Mouse (Mus musculus): ENCODE measurements around the gene Tbc1d9b. TPM values are rescaled to one million over a fixed set of nuclear protein-coding genes. Genes with fewer than 3 reads are reported as not detected.
A peak's percentile ranks its signal among the peaks of the same experiment; 100 is the strongest.

Tbc1d9b gene
- total RNA-seq, 2 experiments from 2014 or later = 118 to 120 TPM

- intact Hi-C loops (cut with DNase I) = no loop called here
- no peak for DNase-seq (ENCODE audit: low spot score in 2 of 2)
Observed at GRCm38 (mm10) chr11:50201590-50201989, 70.4 kb downstream of the Tbc1d9b start.

- intact Hi-C loops (cut with DNase I) = no loop called here
- no peak for DNase-seq (ENCODE audit: low spot score in 2 of 2)
Observed at GRCm38 (mm10) chr11:50203302-50203827, 72.2 kb downstream of the Tbc1d9b start.

- DNase-seq (ENCODE audit: low spot score in 2 of 2) = no peak
- intact Hi-C loops (cut with DNase I) = no loop called here
Observed at GRCm38 (mm10) chr11:50205434-50205833, 74.2 kb downstream of the Tbc1d9b start.

- no peak for DNase-seq (ENCODE audit: low spot score in 2 of 2)
- intact Hi-C loops (cut with DNase I) = no loop called here
Observed at GRCm38 (mm10) chr11:50206037-50206436, 74.8 kb downstream of the Tbc1d9b start.

DNA sequence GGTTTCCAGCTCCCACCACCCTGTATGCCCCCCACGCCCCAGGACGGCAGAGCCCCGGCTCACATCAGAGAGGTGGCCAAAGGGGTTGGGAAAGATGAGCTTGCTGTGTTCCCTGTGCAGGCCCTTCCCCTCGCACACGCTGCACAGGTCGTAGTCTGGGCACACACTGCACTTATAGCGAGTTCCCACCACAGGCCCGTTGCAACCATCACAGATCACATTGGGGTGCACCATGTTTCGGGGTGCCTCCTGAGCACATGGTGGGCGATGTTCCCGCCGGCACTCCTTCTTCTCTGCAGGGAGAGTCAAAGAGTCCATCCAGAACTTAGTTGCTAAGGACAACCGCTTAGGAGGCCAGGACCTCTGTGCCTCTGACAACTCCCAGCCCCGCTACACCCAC, 76.1 kb downstream of the Tbc1d9b start:
- DNase-seq (ENCODE audit: low spot score in 2 of 2) = no peak
- intact Hi-C loops (cut with DNase I) = no loop called here

DNA sequence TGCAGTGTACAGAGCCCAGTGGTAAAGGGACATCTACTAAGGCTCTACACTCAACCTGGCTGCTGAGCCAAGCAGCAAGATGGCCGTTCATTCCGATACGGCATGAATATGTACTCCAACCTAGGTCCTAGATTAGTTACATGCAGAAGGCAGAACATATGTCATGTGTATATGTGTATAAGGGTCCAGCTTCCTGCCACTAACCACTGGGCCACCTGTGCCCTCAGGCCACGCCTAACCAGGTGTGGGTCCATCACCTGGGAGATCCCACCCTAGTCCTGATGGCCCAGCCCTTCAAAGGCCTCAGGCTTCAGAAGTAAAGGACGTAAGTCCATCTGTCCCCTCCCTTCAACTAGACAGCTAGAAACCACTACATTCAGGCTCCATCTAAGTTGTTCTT, 76.8 kb downstream of the Tbc1d9b start:
- intact Hi-C loops (cut with DNase I) = no loop called here
- DNase-seq (ENCODE audit: low spot score in 2 of 2) = no peak

DNA sequence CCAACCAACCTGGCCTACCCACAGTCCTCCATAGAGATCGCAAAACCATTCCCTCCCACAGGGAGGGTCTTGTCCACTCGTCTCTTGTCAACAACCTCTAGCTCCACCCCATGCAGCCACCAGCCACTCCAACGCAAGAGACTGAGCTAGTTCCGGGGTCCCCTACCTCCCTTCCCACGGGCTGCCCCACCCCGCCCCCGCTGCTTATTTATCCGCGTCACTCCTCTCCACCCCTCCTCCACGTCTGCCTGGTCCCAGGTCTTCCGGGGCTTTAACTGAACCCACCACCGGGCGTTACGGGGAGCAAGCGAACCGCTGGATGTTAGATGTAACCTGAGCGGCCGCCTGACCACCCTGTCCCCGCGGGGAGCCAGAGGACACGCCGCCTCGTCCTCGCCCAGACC, 78.9 kb downstream of the Tbc1d9b start:
- intact Hi-C loops (cut with DNase I) = loop anchor here (2.0 kb wide), 1 partner anchor 15 kb away; no protein-coding TSS in a partner anchor
- peak; percentile 77 to 80 for DNase-seq (ENCODE audit: low spot score in 2 of 2)

GRCm38 (mm10) chr11:50210505-50211151, 79.4 kb downstream of the Tbc1d9b start, which contains the start of the genes Sqstm1 and Mgat4b:
Sqstm1 (minus strand) TSS chr11:50210827.
Mgat4b (plus strand) TSS chr11:50210890.
- intact Hi-C loops (cut with DNase I) = loop anchor here (2.0 kb wide), 1 partner anchor 14 kb away; no protein-coding TSS in a partner anchor
- DNase-seq (ENCODE audit: low spot score in 2 of 2) = peak; percentile 83 to 87

- peak in 1 of 2 experiments; percentile 39 for DNase-seq (ENCODE audit: low spot score in 2 of 2)
- intact Hi-C loops (cut with DNase I) = loop anchor here (2.0 kb wide), 1 partner anchor 13 kb away; no protein-coding TSS in a partner anchor
Observed at GRCm38 (mm10) chr11:50211322-50212059, 80.3 kb downstream of the Tbc1d9b start.

DNA sequence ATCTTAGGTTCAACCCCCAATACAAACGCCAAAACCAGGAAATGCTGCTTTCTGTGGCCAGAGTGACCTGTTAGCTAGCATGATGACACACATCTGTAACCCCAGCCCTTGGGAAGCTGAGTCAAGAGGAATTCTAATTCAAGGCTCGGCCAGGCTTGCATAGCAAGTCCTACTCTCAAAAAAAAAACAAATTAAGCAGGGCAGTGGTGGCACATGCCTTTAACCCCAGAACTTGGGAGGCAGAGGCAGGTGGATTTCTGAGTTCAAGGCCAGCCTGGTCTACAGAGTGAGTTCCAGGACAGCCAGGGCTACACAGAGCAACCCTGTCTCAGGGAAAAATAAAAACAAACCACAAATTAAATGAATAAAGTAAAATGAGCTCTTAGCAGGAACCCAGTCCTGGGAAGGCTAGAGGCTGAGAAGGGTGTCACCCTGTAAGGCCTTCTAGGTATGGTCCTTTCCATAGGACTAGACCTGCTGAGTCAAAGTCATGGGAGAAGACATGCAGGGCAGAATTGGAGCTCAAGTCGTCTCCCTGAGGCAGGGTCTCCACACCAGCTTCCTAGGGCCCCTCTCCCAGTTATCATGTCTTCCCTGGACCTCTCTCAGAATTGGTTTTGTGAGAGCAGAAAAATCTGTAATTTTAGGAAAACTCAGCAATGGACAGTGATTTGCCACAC, 81.0 kb downstream of the Tbc1d9b start:
- no peak for DNase-seq (ENCODE audit: low spot score in 2 of 2)
- intact Hi-C loops (cut with DNase I) = no loop called here

DNA sequence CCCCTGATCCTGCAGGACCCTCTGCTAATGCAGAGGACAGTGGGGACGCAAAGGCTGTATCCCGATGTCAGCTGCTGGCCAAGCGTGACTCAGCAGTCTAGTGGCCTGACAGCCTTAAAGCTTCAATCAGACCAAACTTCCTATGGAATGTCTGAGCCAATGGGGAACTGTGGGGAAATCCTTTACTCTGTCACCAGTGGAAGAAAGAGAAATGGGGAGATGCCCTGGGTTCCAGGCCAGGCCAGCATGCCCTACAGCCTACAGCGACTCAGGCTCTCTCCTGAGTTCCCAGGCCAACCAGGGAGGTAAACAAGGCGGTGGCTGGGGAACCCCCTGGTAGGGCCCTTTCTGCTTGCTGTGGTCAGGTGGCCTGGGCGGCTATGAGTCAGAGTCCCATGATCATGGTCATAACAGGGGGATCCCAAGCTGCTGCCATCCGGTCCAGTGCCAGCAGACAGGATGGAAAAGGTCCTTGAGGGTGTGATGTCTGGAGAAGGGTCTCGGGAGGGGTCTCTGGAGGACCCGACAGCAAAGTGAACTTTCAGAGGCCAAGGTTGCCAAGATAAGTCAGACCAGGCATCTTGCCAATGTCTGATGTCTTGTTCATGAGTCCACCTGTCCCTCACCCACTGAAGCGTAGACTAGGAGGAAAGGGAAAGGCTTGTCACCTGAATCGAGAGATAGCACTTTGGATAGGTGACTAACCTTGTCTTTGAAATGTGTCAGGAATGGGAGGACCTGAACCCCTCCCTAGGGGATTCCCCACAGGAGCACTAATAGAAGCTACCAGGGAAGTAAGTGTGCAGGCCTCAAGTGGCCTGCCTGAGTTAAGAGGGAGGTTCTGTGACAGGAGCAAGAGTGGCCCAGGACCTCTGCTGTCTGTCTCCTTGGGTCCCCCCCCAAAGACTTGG, 81.9 kb downstream of the Tbc1d9b start:
- intact Hi-C loops (cut with DNase I) = no loop called here
- DNase-seq (ENCODE audit: low spot score in 2 of 2) = peak in 1 of 2 experiments; percentile 51

DNA sequence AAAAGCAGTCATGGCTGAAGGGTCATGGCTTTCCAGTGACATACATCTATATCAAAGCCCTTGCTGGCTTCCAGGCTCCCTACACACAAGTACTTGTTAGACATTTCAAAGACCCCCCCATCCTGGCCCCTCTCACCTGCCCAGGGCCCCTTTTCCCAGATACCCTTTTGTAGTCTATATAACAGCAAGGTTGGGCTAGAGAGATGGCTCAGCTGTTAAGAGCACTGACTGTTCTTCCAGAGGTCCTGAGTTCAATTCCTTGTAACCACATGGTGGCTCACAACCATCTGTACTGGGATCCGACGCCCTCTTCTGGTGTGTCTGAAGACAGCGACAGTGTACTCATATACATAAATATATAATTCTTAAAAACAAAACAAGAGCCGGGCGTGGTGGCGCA, 83.4 kb downstream of the Tbc1d9b start:
- DNase-seq (ENCODE audit: low spot score in 2 of 2) = no peak
- intact Hi-C loops (cut with DNase I) = no loop called here

DNA sequence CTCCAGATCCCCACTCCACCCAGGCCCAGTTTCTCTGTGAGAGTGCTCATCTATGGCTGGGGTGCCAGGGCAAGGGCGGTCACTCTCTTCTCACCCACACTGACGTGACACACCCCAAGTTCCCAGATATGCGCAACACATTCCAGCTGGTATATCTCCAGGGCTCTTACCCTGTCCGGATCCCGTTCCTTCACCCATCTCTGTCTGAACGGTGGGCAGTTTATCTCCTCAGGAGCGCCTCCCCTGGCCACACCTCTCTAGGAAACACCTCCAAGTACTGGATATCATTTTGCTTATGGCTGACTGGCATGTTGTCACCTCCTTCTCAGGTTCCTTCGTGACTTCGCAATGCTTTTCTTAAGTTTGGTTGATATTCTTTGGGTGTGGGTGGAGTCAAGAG, 84.4 kb downstream of the Tbc1d9b start:
- intact Hi-C loops (cut with DNase I) = no loop called here
- no peak for DNase-seq (ENCODE audit: low spot score in 2 of 2)

GRCm38 (mm10) chr11:50216724-50217366, 85.6 kb downstream of the Tbc1d9b start:
- DNase-seq (ENCODE audit: low spot score in 2 of 2) = no peak
- intact Hi-C loops (cut with DNase I) = no loop called here

GRCm38 (mm10) chr11:50217811-50218210, 86.6 kb downstream of the Tbc1d9b start:
- intact Hi-C loops (cut with DNase I) = no loop called here
- no peak for DNase-seq (ENCODE audit: low spot score in 2 of 2)

- DNase-seq (ENCODE audit: low spot score in 2 of 2) = no peak
- intact Hi-C loops (cut with DNase I) = no loop called here
Observed at GRCm38 (mm10) chr11:50219833-50220232, 88.6 kb downstream of the Tbc1d9b start.

Measured in left cerebral cortex, postnatal 36 days (tissue).